Mouse (Mus musculus) brain, embryonic 14.5 days (tissue): ENCODE results near the gene Hist2h3c2.
"Not testable (repeated sequence)": the region's sequence is repeated elsewhere in the genome, so short reads cannot be mapped to it uniquely, and the experiment has no call there.

Source experiments
- CTCF ChIP-seq: fragments of 200-500 bp; IDR thresholded peaks from 2 replicates; pipeline ENCODE4 v1.5.1; 2012; ENCODE audit warnings: inconsistent platforms, mild to moderate bottlenecking, moderate library complexity, borderline replicate concordance; ENCODE audit not compliant: insufficient read depth, insufficient read length; ENCODE audit errors: extremely low read depth
- POLR2A ChIP-seq: fragments of 200-500 bp; IDR thresholded peaks from 2 replicates; pipeline ENCODE4 v1.6.1; 2012; ENCODE audit warnings: mild to moderate bottlenecking, inconsistent platforms, borderline replicate concordance; ENCODE audit not compliant: poor library complexity, insufficient read depth, insufficient read length, severe bottlenecking; ENCODE audit errors: extremely low read depth

DNA sequence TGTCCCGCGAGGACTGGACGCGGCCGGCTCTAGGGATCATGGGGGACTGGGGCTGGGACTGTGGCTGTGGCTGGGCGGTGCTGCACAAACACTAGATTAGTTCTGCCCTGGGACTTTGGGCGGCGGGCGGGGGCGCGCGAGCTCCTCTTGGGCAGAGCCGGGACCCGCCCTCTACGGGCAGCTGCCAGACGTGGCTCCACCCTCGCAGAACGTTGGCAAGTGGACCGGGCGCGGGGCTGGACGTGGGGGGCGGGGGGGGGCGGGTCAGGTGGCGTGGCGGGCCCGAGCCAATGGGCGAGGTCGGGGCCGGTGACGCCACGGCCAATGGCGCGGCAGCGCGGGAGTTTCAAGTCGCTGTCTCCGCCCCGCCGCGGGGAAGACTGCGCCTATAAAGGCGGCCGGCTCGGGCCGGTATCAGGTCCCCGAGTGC lies 7.5 kb upstream of the Hist2h3c2 start, which contains the start of gene Hist2h3c1:
- not testable (repeated sequence) for TF ChIP-seq POLR2A, CTCF
